Mouse (Mus musculus) ES-E14 (cell line): Measurements from ENCODE around the gene Bmp10. TPM values are rescaled to one million over a fixed set of nuclear protein-coding genes. Genes with fewer than 3 reads are reported as not detected.

Source experiments
- DNase-seq: peaks from one replicate; pipeline ENCODE4 v3.0.0-alpha.2; 2013; ENCODE audit warnings: low read depth, low spot score
- H3K27ac ChIP-seq: 2 replicates; pipeline ENCODE4 v1.5.1; 2012; ENCODE audit warnings: low read depth, mild to moderate bottlenecking, low read length, moderate library complexity, mixed read lengths; ENCODE audit not compliant: poor library complexity, insufficient read depth, severe bottlenecking
- H3K36me3 ChIP-seq: 2 replicates; pipeline ENCODE4 v1.6.1; 2012; ENCODE audit warnings: mild to moderate bottlenecking, low read length, moderate library complexity, mixed read lengths; ENCODE audit not compliant: control insufficient read depth, poor library complexity, insufficient read depth, severe bottlenecking
- H3K4me1 ChIP-seq, 2 experiments: fragments of 150-350 bp in 1 of 2; sonication (generic) in 1 of 2; 2 replicates each; pipeline ENCODE4 v1.6.1; 2012; ENCODE audit warnings: low read length in 2 of 2, mild to moderate bottlenecking in 1 of 2, mixed read lengths in 1 of 2; ENCODE audit not compliant: control insufficient read depth in 2 of 2, insufficient read depth in 2 of 2, poor library complexity in 1 of 2
- H3K4me3 ChIP-seq, 2 experiments: fragments of 150-350 bp in 1 of 2; sonication (generic) in 1 of 2; 2 replicates each; pipeline ENCODE4 v1.5.1; 2012; ENCODE audit warnings: low read length in 2 of 2, low read depth in 1 of 2, mild to moderate bottlenecking in 1 of 2, mixed read lengths in 1 of 2; ENCODE audit not compliant: insufficient read depth in 1 of 2, poor library complexity in 1 of 2, severe bottlenecking in 1 of 2
- H3K9ac ChIP-seq: 2 replicates; pipeline ENCODE4 v1.6.1; 2012; ENCODE audit warnings: low read depth, mild to moderate bottlenecking, low read length, mixed read lengths; ENCODE audit not compliant: poor library complexity, insufficient read depth, severe bottlenecking
- H3K9me3 ChIP-seq: fragments of 150-350 bp; sonication (generic); 2 replicates; pipeline ENCODE4 v1.6.1; 2012; ENCODE audit warnings: low read depth, mild to moderate bottlenecking, low read length; ENCODE audit not compliant: control insufficient read depth, insufficient read depth
- CHD2 ChIP-seq: IDR thresholded peaks from 2 replicates; pipeline ENCODE4 v1.6.1; 2014; ENCODE audit warnings: mild to moderate bottlenecking, low read depth, low read length, inconsistent platforms
- HCFC1 ChIP-seq: IDR thresholded peaks from 2 replicates; pipeline ENCODE4 v1.6.1; 2012; ENCODE audit warnings: low read length, inconsistent platforms, borderline replicate concordance; ENCODE audit not compliant: insufficient read depth
- MAFK ChIP-seq: IDR thresholded peaks from 2 replicates; pipeline ENCODE4 v1.6.1; 2014; ENCODE audit warnings: mild to moderate bottlenecking, low read depth, low read length, inconsistent platforms; ENCODE audit not compliant: insufficient read depth
- ZC3H11A ChIP-seq: IDR thresholded peaks from 2 replicates; pipeline ENCODE4 v1.6.1; 2012; ENCODE audit warnings: low read depth, mild to moderate bottlenecking, inconsistent platforms, low read length, borderline replicate concordance
- ZNF384 ChIP-seq: IDR thresholded peaks from 2 replicates; pipeline ENCODE4 v1.6.1; 2012; ENCODE audit warnings: low read depth, low read length, inconsistent platforms
- in situ Hi-C, 2 experiments: fragments of 600-800 bp; cut with MboI; formaldehyde crosslinking; loops; one replicate each; pipeline ENCODE4 v1.15.1; 2025; ENCODE audit warnings: low sequenced_read_pairs in 2 of 2, inconsistent platforms in 1 of 2; ENCODE audit not compliant: unreplicated experiment in 2 of 2
- total RNA-seq: library from RNA; depleted of rRNA; stranded (reverse); fragments of 300-350 nt; gene quantifications from 2 replicates; pipeline ENCODE4 v1.2.3, GENCODE M21; 2012

The Bmp10 gene
- total RNA-seq, 1 experiment = not detected

DNA sequence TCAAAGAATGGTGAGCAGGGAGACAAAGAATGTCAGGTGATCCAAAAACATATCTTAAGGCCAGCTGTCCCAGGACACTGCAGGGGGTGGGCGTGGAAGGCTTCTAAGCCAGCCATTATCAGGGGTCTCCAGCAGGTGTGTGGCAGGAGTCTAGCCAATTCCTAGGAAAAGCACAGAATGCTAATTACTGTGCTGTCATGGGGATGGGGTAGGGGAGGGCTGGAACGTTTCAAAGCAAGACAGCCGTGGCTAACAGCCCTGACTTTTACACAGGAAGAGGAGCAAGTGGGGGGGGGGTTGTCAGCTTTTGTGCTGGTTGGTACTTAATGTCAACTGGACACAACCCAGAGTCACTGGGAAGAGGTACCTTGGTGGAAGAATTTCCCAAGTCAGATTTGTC is 16.8 kb upstream of the Bmp10 start:
- in situ Hi-C loops = no loop called here

GRCm38 (mm10) chr6:87422304-87422703 is 6.5 kb upstream of the Bmp10 start:
- TF ChIP-seq MAFK (no peak), CHD2 (no peak), ZNF384 (no peak), ZC3H11A (no peak), HCFC1 (no peak)
- in situ Hi-C loops = no loop called here
- H3K9me3 ChIP-seq = no peaks in the 10 kb centered on the region
- no peak overlapping the region for H3K4me3 ChIP-seq
- no peak for DNase-seq
- H3K4me1 ChIP-seq = no peaks in the 10 kb centered on the region
- no peak overlapping the region for H3K27ac ChIP-seq
- H3K36me3 ChIP-seq = 0 out of 2 replicates have a peak, but pooled peaks cover 1% of the 10 kb centered on the region
- H3K9ac ChIP-seq = no peak overlapping the region

More for the DNA sequence above, 16.8 kb upstream of the Bmp10 start:
- Histone ChIP-seq H3K9ac (no peak overlapping the region), H3K36me3 (no peaks in the 10 kb centered on the region), H3K4me1 (peaks cover 0 to 5% of the 10 kb centered on the region in 2 experiments; a peak in 1 of 4 replicates), H3K9me3 (no peaks in the 10 kb centered on the region), H3K4me3 (no peak overlapping the region), H3K27ac (no peak overlapping the region)
- TF ChIP-seq ZNF384 (no peak), CHD2 (no peak), MAFK (no peak), HCFC1 (no peak), ZC3H11A (no peak)
- peak; percentile 8 for DNase-seq

- Histone ChIP-seq H3K27ac (no peak overlapping the region), H3K9ac (no peak overlapping the region), H3K4me3 (no peak overlapping the region), H3K36me3 (0 out of 2 replicates have a peak, but pooled peaks cover 1% of the 10 kb centered on the region), H3K9me3 (no peaks in the 10 kb centered on the region), H3K4me1 (no peaks in the 10 kb centered on the region)
- DNase-seq = no peak
- no peak for TF ChIP-seq CHD2
- no peak for TF ChIP-seq ZNF384
- TF ChIP-seq MAFK = no peak
- TF ChIP-seq ZC3H11A = no peak
- no peak for TF ChIP-seq HCFC1
- in situ Hi-C loops = no loop called here
These were observed 4.6 kb upstream of the Bmp10 start for GRCm38 (mm10) chr6:87424037-87424816.

DNA sequence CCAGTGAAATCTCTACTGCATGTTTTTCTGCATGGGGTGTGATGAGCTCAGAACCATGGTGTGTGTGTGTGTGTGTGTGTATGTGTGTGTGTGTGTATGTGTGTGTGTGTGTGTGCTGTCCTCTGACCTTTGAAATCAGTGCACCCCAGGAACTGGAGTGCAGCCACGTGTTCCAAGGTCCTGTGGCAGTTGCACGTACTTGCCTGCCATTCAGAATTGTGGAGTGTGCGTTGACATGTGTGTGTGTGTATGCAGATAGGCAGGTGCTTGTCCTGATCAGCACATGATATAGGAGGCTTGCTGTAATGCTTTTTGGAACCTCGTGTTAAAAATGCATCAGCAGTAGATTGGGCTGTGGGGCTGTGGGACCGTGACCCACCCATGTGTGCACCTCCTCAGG is 1.8 kb upstream of the Bmp10 start:
- Histone ChIP-seq H3K9me3 (no peaks in the 10 kb centered on the region), H3K36me3 (no peaks in the 10 kb centered on the region), H3K4me3 (no peak overlapping the region), H3K27ac (no peak overlapping the region), H3K4me1 (no peaks in the 10 kb centered on the region), H3K9ac (no peak overlapping the region)
- TF ChIP-seq ZNF384 (no peak), ZC3H11A (no peak), CHD2 (no peak), HCFC1 (no peak), MAFK (no peak)
- DNase-seq = no peak
- in situ Hi-C loops = no loop called here

GRCm38 (mm10) chr6:87427616-87428015 is 1.2 kb upstream of the Bmp10 start:
- H3K9ac ChIP-seq = no peak overlapping the region
- TF ChIP-seq ZNF384 (no peak), MAFK (no peak), ZC3H11A (no peak), HCFC1 (no peak), CHD2 (no peak)
- no peaks in the 10 kb centered on the region for H3K36me3 ChIP-seq
- in situ Hi-C loops = no loop called here
- no peak for DNase-seq
- H3K27ac ChIP-seq = no peak overlapping the region
- H3K9me3 ChIP-seq = no peaks in the 10 kb centered on the region
- H3K4me3 ChIP-seq = no peak overlapping the region
- H3K4me1 ChIP-seq = no peaks in the 10 kb centered on the region
